Mouse (Mus musculus): ENCODE measurements around the gene Hnrnph2. TPM values are rescaled to one million over a fixed set of nuclear protein-coding genes. Genes with fewer than 3 reads are reported as not detected.

Gene Hnrnph2
- 118 and 146 TPM in 2 replicates for polyA plus RNA-seq (2015; fragmentation: Nextera tagmentation; extraction: Ambion mirVana)

DNA sequence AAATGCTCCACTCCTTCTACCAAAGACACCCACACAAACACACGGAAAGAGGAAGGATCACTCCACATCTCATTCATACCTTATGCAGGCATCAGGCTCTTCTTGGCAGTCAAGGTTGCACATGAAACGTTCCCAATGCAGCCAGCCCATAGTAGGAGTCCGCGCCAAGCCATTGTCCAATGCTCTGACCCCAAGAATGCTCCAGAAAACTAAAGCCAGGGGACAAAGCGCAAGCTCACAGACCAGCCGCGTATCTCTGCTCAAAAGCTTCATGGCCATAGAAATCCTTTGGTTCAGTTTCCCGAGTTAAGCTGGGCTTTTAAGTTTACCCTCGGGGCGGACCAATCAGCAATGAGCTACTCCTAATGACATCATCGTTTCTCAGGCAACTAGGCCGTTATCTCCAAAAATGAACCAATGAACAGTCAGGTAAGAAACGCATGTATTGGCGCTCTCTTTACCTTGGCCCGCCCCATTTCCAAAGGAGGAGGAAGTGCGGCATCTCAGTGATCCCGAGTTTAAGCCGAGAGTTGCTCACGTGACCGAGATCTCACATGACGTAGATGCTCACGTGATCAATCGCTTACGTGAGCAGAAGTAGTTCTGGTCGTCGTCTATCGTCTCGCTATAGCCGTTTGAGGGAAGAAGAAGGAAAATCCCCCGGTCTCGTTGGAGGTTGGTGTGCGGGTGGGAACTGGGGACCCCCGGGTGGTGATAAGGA lies at the start of gene Hnrnph2, which contains the start of gene Gla:
Gene Hnrnph2, plus strand, starts transcription at position 521 of the 721 bp plus-strand sequence.
Gene Gla, minus strand, starts transcription at position 467 of the 721 bp plus-strand sequence.
- no peaks in the 10 kb centered on the region for H3K27me3 ChIP-seq (ENCODE audit: control insufficient read depth, insufficient read depth, low read length)
- WGBS, result 7% methylated on average over 33 of the region's 33 CpGs
- peaks cover 4% of the 10 kb centered on the region; the same call in 1 of the 2 replicates for H3K4me1 ChIP-seq (ENCODE audit: control insufficient read depth, insufficient read depth, low read length)
- H3K27ac ChIP-seq (ENCODE audit: low read length), result peak within 1 kb of the TSS; percentile 90
- peak; percentile 97 for ATAC-seq (replicated peaks; ENCODE audit: extremely low read depth, insufficient read depth, low FRiP score)
- peak within 1 kb of the TSS; percentile 60 for H3K4me3 ChIP-seq (ENCODE audit: low read length)
- H3K36me3 ChIP-seq (ENCODE audit: control insufficient read depth, insufficient read depth), result no peaks in the 10 kb centered on the region
- peak within 1 kb of the TSS; percentile 69 for H3K4me2 ChIP-seq (ENCODE audit: low read depth, low read length)
- peak within 1 kb of the TSS; percentile 78 for H3K9ac ChIP-seq (ENCODE audit: low read length)
- no peaks in the 10 kb centered on the region for H3K9me3 ChIP-seq (replicated peaks; ENCODE audit: control insufficient read depth, low read length)

DNA sequence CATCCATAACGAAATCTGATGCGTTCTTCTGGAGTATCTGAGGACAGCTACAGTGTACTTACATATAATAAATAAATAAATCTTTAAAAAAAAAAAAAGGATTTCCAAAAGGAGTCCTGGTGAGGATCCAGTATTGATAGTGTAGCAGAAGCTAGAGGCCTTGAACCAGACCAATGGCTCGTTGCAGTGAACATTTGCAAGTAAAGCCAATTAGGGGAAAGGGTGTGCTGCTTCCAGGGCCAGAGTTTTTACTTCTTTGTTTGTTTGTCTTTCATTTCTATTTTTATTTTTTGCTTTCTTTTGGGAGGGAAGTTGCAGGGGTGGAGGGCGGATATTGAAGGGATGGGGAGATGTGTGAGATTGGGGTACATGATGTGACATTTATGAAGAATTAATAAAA lies 47.7 kb upstream of the Hnrnph2 start:
- Histone ChIP-seq H3K4me2 (ENCODE audit: low read depth, low read length) (no peak overlapping the region), H3K9ac (ENCODE audit: low read length) (no peak overlapping the region), H3K36me3 (ENCODE audit: control insufficient read depth, insufficient read depth) (no peaks in the 10 kb centered on the region), H3K27ac (ENCODE audit: low read length) (no peak overlapping the region), H3K4me3 (ENCODE audit: low read length) (no peak overlapping the region), H3K27me3 (ENCODE audit: control insufficient read depth, insufficient read depth, low read length) (no peaks in the 10 kb centered on the region), H3K4me1 (ENCODE audit: control insufficient read depth, insufficient read depth, low read length) (no peaks in the 10 kb centered on the region), H3K9me3 (replicated peaks; ENCODE audit: control insufficient read depth, low read length) (no peaks in the 10 kb centered on the region; the same call in 1 of the 2 replicates)
- 82% methylated on average over 4 of the region's 4 CpGs for WGBS
- ATAC-seq (replicated peaks; ENCODE audit: extremely low read depth, insufficient read depth, low FRiP score), result no peak

DNA sequence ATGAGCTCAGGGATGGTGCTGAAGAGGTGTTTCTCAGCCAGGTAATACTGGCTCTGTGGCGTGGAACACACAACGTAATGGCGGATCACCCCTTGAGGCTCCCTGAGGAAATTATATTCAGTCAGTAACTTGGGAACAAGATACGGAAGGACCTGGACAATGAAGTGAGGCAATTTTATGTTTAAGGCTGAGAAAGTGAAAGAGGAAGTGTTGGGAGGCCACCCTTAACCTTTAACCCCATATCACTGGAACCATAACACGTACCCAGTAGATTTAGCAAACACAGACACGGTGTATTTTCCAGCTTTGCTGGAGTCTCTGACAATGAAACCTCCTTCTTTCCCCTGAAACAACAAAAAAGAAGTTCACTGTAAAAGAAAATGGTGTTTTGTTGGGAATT lies 46.6 kb upstream of the Hnrnph2 start:
- Histone ChIP-seq H3K9ac (ENCODE audit: low read length) (no peak overlapping the region), H3K4me1 (ENCODE audit: control insufficient read depth, insufficient read depth, low read length) (no peaks in the 10 kb centered on the region), H3K36me3 (ENCODE audit: control insufficient read depth, insufficient read depth) (no peaks in the 10 kb centered on the region), H3K27me3 (ENCODE audit: control insufficient read depth, insufficient read depth, low read length) (no peaks in the 10 kb centered on the region), H3K4me3 (ENCODE audit: low read length) (no peak overlapping the region), H3K9me3 (replicated peaks; ENCODE audit: control insufficient read depth, low read length) (no peaks in the 10 kb centered on the region), H3K27ac (ENCODE audit: low read length) (no peak overlapping the region), H3K4me2 (ENCODE audit: low read depth, low read length) (no peak overlapping the region)
- no peak for ATAC-seq (replicated peaks; ENCODE audit: extremely low read depth, insufficient read depth, low FRiP score)
- WGBS, result 68% methylated on average over 6 of the region's 6 CpGs

DNA sequence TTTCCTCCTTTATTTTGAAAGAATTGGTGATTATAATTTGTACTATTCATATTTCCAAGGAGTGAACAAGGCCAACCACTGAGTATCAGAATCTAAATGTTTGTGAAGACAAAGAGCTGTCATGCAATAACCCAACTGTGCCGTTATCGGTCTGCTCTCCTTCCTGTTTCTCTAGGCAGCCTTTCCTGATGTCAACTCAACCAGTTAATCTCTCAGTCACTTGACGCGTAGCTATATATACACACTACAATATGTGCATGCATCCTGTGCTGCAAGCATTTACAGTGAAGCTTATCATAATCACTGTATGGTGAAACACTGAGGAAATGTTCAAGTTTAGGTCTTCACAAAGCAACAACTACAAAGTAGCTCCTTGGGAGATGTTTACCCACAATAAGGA lies 36.7 kb upstream of the Hnrnph2 start:
- H3K9ac ChIP-seq (ENCODE audit: low read length), result no peak overlapping the region
- 42% methylated on average over 4 of the region's 4 CpGs for WGBS
- no peaks in the 10 kb centered on the region for H3K27me3 ChIP-seq (ENCODE audit: control insufficient read depth, insufficient read depth, low read length)
- no peak overlapping the region for H3K4me3 ChIP-seq (ENCODE audit: low read length)
- no peak overlapping the region for H3K4me2 ChIP-seq (ENCODE audit: low read depth, low read length)
- no peaks in the 10 kb centered on the region for H3K4me1 ChIP-seq (ENCODE audit: control insufficient read depth, insufficient read depth, low read length)
- H3K27ac ChIP-seq (ENCODE audit: low read length), result no peak overlapping the region
- no peak for ATAC-seq (replicated peaks; ENCODE audit: extremely low read depth, insufficient read depth, low FRiP score)
- no peaks in the 10 kb centered on the region for H3K9me3 ChIP-seq (replicated peaks; ENCODE audit: control insufficient read depth, low read length)
- no peaks in the 10 kb centered on the region for H3K36me3 ChIP-seq (ENCODE audit: control insufficient read depth, insufficient read depth)

DNA sequence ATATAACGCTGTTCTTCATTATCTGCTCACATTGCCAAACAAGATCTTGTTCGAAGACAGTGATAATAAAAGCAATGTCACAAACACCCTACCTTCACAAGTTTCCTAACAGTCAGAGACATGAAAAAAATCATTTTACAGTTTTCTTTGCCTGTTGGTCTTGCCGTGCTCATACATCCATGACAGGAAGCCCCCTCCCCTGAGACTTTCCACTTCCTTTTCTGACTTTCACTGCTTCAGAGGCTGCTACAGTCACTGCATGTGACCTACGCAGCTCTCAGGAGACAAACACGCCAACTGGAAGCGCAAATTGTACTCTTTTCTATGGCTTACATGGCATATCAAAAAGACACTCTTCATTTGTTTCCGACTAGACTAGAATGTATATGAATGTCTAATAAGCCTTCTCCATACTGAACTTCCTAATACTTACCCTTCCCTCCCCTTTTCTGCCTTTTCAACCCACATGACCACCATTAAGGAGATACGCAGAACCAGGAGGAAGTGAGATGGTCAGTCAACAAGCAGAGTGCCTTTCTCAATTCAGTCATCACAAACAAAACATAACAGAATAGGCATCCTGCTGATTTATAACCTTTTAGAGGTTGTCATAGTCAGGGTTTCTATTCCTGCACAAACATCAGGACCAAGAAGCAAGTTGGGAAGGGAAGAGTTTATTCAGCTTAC lies 34.3 kb upstream of the Hnrnph2 start:
- no peak overlapping the region for H3K9ac ChIP-seq (ENCODE audit: low read length)
- H3K27me3 ChIP-seq (ENCODE audit: control insufficient read depth, insufficient read depth, low read length), result no peaks in the 10 kb centered on the region
- WGBS, result 73% methylated on average over 8 of the region's 8 CpGs
- no peak overlapping the region for H3K4me3 ChIP-seq (ENCODE audit: low read length)
- H3K4me2 ChIP-seq (ENCODE audit: low read depth, low read length), result no peak overlapping the region
- ATAC-seq (replicated peaks; ENCODE audit: extremely low read depth, insufficient read depth, low FRiP score), result no peak
- H3K9me3 ChIP-seq (replicated peaks; ENCODE audit: control insufficient read depth, low read length), result no peaks in the 10 kb centered on the region
- no peaks in the 10 kb centered on the region for H3K4me1 ChIP-seq (ENCODE audit: control insufficient read depth, insufficient read depth, low read length)
- H3K36me3 ChIP-seq (ENCODE audit: control insufficient read depth, insufficient read depth), result no peaks in the 10 kb centered on the region
- H3K27ac ChIP-seq (ENCODE audit: low read length), result no peak overlapping the region

DNA sequence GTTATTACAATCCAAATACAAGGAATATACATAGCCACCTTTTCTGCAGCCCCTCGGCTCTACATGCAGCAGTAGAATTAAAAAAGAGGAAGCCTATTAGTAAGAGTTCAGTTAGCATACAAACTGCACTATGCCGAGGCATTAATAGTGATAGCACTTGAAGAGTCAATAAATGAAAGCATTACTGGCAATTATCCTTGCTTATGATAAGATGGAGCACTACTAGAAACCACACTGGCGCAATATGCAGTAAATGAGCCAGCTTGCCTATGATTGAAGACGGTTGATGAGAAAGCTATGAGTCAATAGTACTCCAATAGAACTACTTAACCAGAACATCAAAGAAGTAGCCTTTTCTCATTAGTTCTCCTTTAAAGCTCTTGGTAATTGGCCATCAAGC lies 23.1 kb upstream of the Hnrnph2 start:
- Histone ChIP-seq H3K36me3 (ENCODE audit: control insufficient read depth, insufficient read depth) (no peaks in the 10 kb centered on the region), H3K27ac (ENCODE audit: low read length) (no peak overlapping the region), H3K4me3 (ENCODE audit: low read length) (no peak overlapping the region), H3K4me1 (ENCODE audit: control insufficient read depth, insufficient read depth, low read length) (no peaks in the 10 kb centered on the region), H3K9ac (ENCODE audit: low read length) (no peak overlapping the region), H3K9me3 (replicated peaks; ENCODE audit: control insufficient read depth, low read length) (no peaks in the 10 kb centered on the region), H3K27me3 (ENCODE audit: control insufficient read depth, insufficient read depth, low read length) (no peaks in the 10 kb centered on the region), H3K4me2 (ENCODE audit: low read depth, low read length) (no peak overlapping the region)
- ATAC-seq (replicated peaks; ENCODE audit: extremely low read depth, insufficient read depth, low FRiP score), result no peak
- WGBS, result 83% methylated on average over 4 of the region's 4 CpGs

DNA sequence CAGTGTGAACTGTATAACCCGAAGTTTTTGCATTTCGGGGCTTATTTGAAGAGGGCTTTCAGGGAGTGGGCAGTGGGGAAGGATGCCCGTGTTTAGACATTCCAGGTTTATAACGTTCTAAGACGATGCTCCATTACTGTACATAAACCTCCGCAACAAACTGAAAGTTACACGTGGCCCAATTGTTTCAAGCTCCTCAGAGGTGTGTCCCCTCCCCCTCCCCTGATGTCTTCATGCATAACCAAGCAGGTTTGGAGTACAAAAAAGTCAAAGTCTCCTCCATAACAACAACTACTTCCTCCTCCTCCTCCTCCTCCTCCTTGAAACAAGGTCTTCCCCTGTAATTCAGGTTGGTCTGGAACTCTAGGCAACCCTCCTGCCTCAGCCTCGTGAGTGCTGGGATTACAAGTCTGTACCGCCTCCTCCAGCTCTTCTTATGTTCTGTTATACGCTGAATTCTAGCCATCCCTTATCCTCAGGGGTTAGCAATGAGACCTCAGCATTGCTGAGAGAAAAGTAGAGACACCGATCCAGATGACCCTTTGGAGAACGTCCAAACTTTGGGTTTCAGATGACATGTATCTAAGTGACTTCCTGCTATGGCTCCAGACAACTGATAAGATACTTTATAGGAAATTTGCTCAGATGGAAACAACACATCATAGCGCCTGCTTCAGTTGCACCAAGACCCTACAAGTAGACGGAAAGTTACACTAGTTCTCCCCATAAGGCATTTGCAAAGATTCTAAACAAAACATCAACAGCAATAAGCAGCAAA lies 20.3 kb upstream of the Hnrnph2 start:
- WGBS, result 74% methylated on average over 14 of the region's 14 CpGs
- Histone ChIP-seq H3K4me2 (ENCODE audit: low read depth, low read length) (no peak overlapping the region), H3K27me3 (ENCODE audit: control insufficient read depth, insufficient read depth, low read length) (no peaks in the 10 kb centered on the region), H3K9me3 (replicated peaks; ENCODE audit: control insufficient read depth, low read length) (no peaks in the 10 kb centered on the region), H3K9ac (ENCODE audit: low read length) (no peak overlapping the region), H3K27ac (ENCODE audit: low read length) (no peak overlapping the region), H3K36me3 (ENCODE audit: control insufficient read depth, insufficient read depth) (no peaks in the 10 kb centered on the region), H3K4me3 (ENCODE audit: low read length) (no peak overlapping the region), H3K4me1 (ENCODE audit: control insufficient read depth, insufficient read depth, low read length) (no peaks in the 10 kb centered on the region)
- ATAC-seq (replicated peaks; ENCODE audit: extremely low read depth, insufficient read depth, low FRiP score), result no peak

DNA sequence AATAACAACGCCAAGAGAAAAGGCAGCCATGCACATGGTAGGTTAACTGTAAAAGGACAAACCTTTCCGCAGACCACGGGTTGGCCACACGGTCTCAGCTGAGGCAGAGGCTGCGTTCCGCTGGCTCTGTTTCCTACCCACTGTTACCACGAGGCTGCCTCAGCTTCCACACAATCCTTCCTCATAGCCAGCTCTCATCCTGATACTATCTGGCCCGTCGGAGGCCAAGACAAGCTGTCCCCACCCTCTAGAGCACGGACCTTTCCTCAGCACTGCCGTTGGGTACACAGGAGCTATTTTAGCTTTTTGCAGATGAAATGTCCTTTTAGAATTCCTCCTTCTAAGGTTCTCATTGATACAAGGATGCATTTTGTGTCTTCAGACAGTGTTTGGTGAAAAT lies 18.7 kb upstream of the Hnrnph2 start:
- H3K9ac ChIP-seq (ENCODE audit: low read length), result no peak overlapping the region; the same call in 1 of the 2 replicates
- no peak for ATAC-seq (replicated peaks; ENCODE audit: extremely low read depth, insufficient read depth, low FRiP score)
- H3K4me3 ChIP-seq (ENCODE audit: low read length), result no peak overlapping the region; the same call in 1 of the 2 replicates
- H3K4me1 ChIP-seq (ENCODE audit: control insufficient read depth, insufficient read depth, low read length), result peaks cover 4% of the 10 kb centered on the region
- no peaks in the 10 kb centered on the region for H3K9me3 ChIP-seq (replicated peaks; ENCODE audit: control insufficient read depth, low read length)
- no peaks in the 10 kb centered on the region for H3K27me3 ChIP-seq (ENCODE audit: control insufficient read depth, insufficient read depth, low read length)
- 71% methylated on average over 11 of the region's 11 CpGs for WGBS
- H3K27ac ChIP-seq (ENCODE audit: low read length), result no peak overlapping the region
- no peak overlapping the region for H3K4me2 ChIP-seq (ENCODE audit: low read depth, low read length)
- H3K36me3 ChIP-seq (ENCODE audit: control insufficient read depth, insufficient read depth), result no peaks in the 10 kb centered on the region
